Mouse (Mus musculus) stomach, postnatal 0 days (tissue): ENCODE data around the gene Zkscan5.

ENCODE experiments used
- CTCF ChIP-seq: IDR thresholded peaks from 2 replicates; pipeline ENCODE4 v1.5.1; 2016; ENCODE audit warnings: antibody characterized with exemption, low read depth, mild to moderate bottlenecking, moderate library complexity
- EP300 ChIP-seq: optimal IDR thresholded peaks from 2 replicates; pipeline ENCODE3; 2016; ENCODE audit warnings: antibody characterized with exemption

DNA sequence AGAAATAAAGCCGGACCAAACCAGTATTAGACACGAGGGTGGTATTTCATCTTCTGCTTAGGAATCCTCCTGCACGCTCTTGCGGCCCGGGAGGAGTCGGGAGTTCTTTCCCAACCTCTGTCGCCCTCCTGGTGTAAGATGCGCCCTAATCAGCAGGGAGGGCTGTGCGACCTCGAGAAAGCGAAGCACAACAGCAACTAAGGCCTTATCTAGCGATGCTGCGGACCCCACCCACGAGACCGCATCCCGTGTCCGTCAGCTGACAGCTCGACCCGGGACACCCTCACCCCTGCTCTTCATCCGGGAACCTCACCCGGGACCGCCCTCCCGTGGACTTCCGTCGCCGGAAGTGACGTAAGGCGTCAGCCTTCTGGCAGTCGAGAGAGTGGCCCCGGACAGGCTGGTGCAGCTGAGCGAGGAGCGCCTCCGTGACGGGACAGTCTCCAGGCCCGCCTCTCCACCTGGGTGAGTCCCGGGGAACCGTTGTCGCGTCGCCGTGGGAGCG, 27.1 kb downstream of the Zkscan5 start, which contains the start of gene Zfp655:
- TF ChIP-seq CTCF (peak; percentile 1; the same call in 1 of the 2 replicates), EP300 (peak; percentile 6)
